Mouse (Mus musculus) intestine, embryonic 14.5 days (tissue): Measurements from ENCODE around the gene Mmp10. TPM values are rescaled to one million over a fixed set of nuclear protein-coding genes. Genes with fewer than 3 reads are reported as not detected.

Experiments
- ATAC-seq: fragments of 200-750 bp; cut with Nextera tagmentation; replicated peaks from 2 replicates; pipeline ENCODE4 v1.8.0; 2017; ENCODE audit warnings: low read depth, moderate number of reproducible peaks, moderate TSS enrichment, moderate library complexity; ENCODE audit not compliant: low FRiP score, low TSS enrichment
- DNase-seq: peaks from one replicate; pipeline ENCODE4 v3.0.0-alpha.2; 2018; ENCODE audit warnings: low spot score
- H3K27ac ChIP-seq: fragments of 300-500 bp; sonication (generic); 2 replicates; pipeline ENCODE4 v1.5.1; 2014; ENCODE audit warnings: low read depth, mild to moderate bottlenecking, control low read depth
- H3K27me3 ChIP-seq: fragments of 300-500 bp; sonication (generic); replicated peaks from 2 replicates; pipeline ENCODE4 v1.6.1; 2014; ENCODE audit warnings: low read length, control low read depth; ENCODE audit not compliant: control insufficient read depth, insufficient read depth
- H3K36me3 ChIP-seq: fragments of 300-500 bp; sonication (generic); 2 replicates; pipeline ENCODE4 v1.6.1; 2014; ENCODE audit warnings: low read length, control low read depth; ENCODE audit not compliant: control insufficient read depth, insufficient read depth
- H3K4me1 ChIP-seq: fragments of 300-500 bp; sonication (generic); replicated peaks from 2 replicates; pipeline ENCODE4 v1.6.1; 2014; ENCODE audit warnings: low read length, control low read depth, mixed read lengths; ENCODE audit not compliant: control insufficient read depth, insufficient read depth
- H3K4me2 ChIP-seq: fragments of 300-500 bp; sonication (generic); 2 replicates; pipeline ENCODE4 v1.6.1; 2014; ENCODE audit warnings: low read length
- H3K4me3 ChIP-seq: fragments of 300-500 bp; sonication (generic); 2 replicates; pipeline ENCODE4 v1.5.1; 2014; ENCODE audit warnings: low read depth, low read length, control low read depth, mixed read lengths
- H3K9ac ChIP-seq: fragments of 300-500 bp; sonication (generic); 2 replicates; pipeline ENCODE4 v1.6.1; 2014; ENCODE audit warnings: mild to moderate bottlenecking, low read length
- H3K9me3 ChIP-seq: fragments of 300-500 bp; sonication (generic); 2 replicates; pipeline ENCODE4 v1.6.1; 2016; ENCODE audit warnings: low read length, control low read depth; ENCODE audit not compliant: control insufficient read depth
- WGBS: fragments of 180-500 bp; shearing (Covaris S2); extraction: QIAGEN DNeasy Blood & Tissue Kit; methylation state at CpG from one replicate; pipeline ENCODE4 v1.1.7; 2014; 5-methylcytosine and 5-hydroxymethylcytosine counted together
- polyA plus RNA-seq: library from polyadenylated mRNA; unstranded; fragments of >200 nt; fragmentation: Nextera tagmentation; extraction: Ambion mirVana; gene quantifications from 2 replicates; pipeline ENCODE4 v1.2.1, GENCODE M21; 2014

Gene Mmp10
- polyA plus RNA-seq, 1 experiment from 2014 or later: 0.20 TPM

DNA sequence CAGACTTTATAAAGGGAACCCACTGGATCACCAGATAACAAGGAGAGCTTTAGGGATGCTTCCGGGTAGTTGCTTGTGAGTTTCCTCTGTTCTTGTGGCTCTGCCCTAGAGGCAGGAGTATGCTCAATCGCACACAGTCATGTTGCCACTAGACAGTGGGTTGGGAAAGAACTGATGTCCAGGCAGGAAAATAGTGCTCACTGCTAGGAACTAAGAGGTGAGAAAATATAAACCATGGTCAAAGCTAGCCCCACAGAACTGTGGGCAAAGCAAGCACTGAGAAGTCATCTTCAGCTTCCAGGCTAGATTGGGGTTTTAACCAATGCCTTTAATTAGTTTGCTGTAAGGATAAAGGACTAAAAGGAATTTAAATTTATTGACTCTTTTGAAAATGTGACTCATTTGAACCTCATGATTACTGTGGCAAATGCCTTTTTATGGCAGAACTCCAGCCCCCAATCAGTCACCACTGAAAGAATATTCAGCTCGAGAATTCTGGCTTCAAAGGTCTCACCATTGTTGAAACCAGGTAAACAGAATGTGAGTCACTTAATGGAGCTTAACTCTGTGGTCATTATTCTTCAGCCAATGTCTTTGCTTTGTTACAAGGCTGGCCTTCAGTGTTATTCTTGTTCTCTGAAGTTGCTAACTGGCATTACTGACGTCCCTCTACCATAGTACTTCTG is 24.2 kb downstream of the Mmp10 start:
- WGBS: 62% methylated on average over 4 of the region's 4 CpGs
- Histone ChIP-seq H3K27ac (no peak overlapping the region), H3K4me2 (no peak overlapping the region), H3K4me3 (no peak overlapping the region), H3K4me1 (no peaks in the 10 kb centered on the region), H3K36me3 (no peaks in the 10 kb centered on the region), H3K9ac (no peak overlapping the region), H3K9me3 (no peaks in the 10 kb centered on the region), H3K27me3 (no peaks in the 10 kb centered on the region)
- ATAC-seq (no peak), DNase-seq (no peak)

DNA sequence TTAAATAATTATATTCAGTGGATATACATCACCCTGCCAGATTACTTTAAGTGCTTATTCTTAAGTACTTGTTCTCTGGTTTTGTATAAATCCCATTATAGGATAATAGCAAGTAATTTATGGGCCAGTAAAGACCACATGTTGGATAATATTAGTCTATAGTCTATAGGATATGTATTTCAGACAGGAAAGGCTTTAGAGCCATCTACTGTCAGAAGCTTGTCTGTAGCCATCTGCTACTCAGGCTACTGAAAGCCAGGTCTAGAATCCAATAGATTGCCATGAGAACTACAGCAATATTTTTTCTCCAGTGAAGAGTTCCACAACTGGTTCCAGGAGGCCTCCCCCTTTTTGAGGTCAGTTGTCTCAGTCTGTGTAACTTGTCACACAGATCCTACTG is 40.6 kb downstream of the Mmp10 start:
- Histone ChIP-seq H3K4me3 (no peak overlapping the region), H3K9ac (no peak overlapping the region), H3K27me3 (no peaks in the 10 kb centered on the region), H3K4me2 (no peak overlapping the region), H3K4me1 (peaks cover 13% of the 10 kb centered on the region; the same call in 1 of the 2 replicates), H3K9me3 (no peaks in the 10 kb centered on the region), H3K27ac (no peak overlapping the region), H3K36me3 (no peaks in the 10 kb centered on the region)
- ATAC-seq (no peak), DNase-seq (no peak)

DNA sequence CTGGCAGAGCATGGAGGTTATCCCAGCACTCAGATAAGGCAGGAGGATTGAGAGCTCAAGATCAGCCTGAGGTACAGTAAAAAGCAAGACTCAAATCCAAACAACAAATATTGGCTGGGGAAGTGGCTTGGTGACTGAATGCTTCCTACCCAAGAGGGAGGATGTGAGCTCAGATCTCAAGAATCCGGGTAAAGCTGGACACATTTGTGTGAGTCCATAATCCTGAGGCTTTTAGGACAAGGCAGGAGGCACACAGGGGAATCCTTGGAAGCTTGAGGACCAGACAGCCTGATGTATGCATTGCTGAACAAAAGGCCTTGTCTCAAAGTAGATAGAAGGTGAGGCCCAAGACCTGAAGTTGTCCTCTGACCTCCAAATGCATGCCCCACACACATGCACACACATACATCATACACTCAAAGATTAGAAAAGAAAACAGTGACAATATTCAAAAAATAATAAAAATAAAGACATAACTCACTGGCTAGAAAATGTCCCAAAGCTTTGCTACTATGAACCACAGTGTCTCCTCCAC is 42.8 kb downstream of the Mmp10 start:
- no peak overlapping the region for H3K4me2 ChIP-seq
- ATAC-seq (no peak; the same call in 1 of the 2 replicates), DNase-seq (no peak)
- H3K36me3 ChIP-seq: no peaks in the 10 kb centered on the region
- peaks cover 13% of the 10 kb centered on the region; the same call in 1 of the 2 replicates for H3K4me1 ChIP-seq
- H3K27me3 ChIP-seq: no peaks in the 10 kb centered on the region
- WGBS: 39% methylated on average over 1 of the region's 1 CpGs
- H3K27ac ChIP-seq: peak overlapping the region; percentile 20; the same call in 1 of the 2 replicates
- H3K9me3 ChIP-seq: no peaks in the 10 kb centered on the region
- no peak overlapping the region for H3K4me3 ChIP-seq
- H3K9ac ChIP-seq: no peak overlapping the region

DNA sequence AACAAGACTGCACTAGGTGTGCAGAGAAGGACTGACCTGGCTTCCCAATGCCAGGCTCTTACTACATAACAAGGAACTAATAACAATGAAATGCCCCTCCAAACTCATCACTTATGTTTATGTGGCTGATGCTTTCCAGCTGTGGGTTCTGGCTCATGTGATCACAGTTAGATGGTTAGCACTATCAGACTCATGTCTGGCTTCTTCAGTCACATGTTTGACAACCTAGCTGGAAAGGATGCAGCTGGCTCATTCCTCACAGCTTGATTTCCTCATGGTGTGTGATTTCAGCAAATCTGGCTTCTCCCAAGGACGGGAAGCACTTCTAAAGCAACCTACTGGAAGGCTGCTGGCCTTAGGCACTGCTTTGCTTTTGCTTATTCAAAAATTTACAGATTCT is 43.3 kb downstream of the Mmp10 start:
- Histone ChIP-seq H3K4me3 (no peak overlapping the region), H3K36me3 (no peaks in the 10 kb centered on the region), H3K9ac (no peak overlapping the region), H3K27me3 (no peaks in the 10 kb centered on the region), H3K4me1 (peaks cover 13% of the 10 kb centered on the region; the same call in 1 of the 2 replicates), H3K4me2 (no peak overlapping the region), H3K27ac (peak overlapping the region; percentile 20; the same call in 1 of the 2 replicates), H3K9me3 (no peaks in the 10 kb centered on the region)
- peak; percentile 72; the same call in 1 of the 2 replicates for ATAC-seq
- WGBS: 23% methylated on average over 1 of the region's 1 CpGs
- peak; percentile 73 for DNase-seq

DNA sequence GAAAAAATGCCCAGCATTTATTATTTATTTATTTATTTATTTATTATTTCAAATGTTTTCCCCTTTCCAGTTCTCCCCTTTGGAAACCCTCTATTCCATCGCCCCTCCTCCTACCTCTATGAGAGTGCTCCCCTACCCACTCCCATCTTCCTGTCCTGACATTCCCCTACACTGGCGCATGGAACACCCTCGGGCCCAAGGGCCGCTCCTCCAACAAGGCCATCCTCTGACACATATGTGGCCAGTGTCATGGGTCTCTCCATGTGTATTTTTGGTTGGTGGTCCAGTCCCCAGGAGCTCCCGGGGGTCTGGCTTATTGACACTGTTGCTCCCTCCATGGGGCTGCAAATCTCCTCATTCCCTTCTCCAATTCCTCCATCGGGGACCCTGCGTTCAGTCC is 43.8 kb downstream of the Mmp10 start:
- no peaks in the 10 kb centered on the region for H3K36me3 ChIP-seq
- ATAC-seq (no peak), DNase-seq (no peak)
- peak overlapping the region; percentile 54; the same call in 1 of the 2 replicates for H3K27ac ChIP-seq
- no peak overlapping the region for H3K4me3 ChIP-seq
- 87% methylated on average over 7 of the region's 7 CpGs for WGBS
- no peak overlapping the region for H3K9ac ChIP-seq
- H3K4me1 ChIP-seq: peaks cover 13% of the 10 kb centered on the region; the same call in 1 of the 2 replicates
- no peaks in the 10 kb centered on the region for H3K27me3 ChIP-seq
- H3K4me2 ChIP-seq: no peak overlapping the region
- no peaks in the 10 kb centered on the region for H3K9me3 ChIP-seq

DNA sequence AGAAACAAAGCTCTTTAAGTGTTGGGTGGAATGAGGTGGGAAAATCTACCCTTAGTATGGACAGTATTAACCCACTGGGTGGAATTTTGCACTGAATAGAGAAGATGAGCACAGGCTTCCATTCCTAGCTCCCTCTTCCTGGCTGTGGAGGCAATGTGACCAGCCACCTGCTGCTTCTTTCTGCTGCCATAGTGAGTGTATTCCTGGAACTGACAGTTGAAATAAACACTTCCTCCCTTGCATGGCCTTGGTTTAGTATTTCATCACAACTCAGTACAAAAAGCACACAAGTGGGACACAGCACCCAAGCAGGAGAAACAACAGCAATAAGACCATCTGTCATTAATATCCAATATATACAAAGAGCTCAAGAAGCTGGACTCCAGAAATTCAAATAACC is 49.8 kb downstream of the Mmp10 start:
- Histone ChIP-seq H3K4me3 (no peak overlapping the region), H3K4me2 (no peak overlapping the region), H3K9ac (no peak overlapping the region), H3K27me3 (no peaks in the 10 kb centered on the region), H3K4me1 (no peaks in the 10 kb centered on the region), H3K9me3 (no peaks in the 10 kb centered on the region), H3K36me3 (no peaks in the 10 kb centered on the region), H3K27ac (no peak overlapping the region)
- no peak for ATAC-seq
- DNase-seq: no peak

DNA sequence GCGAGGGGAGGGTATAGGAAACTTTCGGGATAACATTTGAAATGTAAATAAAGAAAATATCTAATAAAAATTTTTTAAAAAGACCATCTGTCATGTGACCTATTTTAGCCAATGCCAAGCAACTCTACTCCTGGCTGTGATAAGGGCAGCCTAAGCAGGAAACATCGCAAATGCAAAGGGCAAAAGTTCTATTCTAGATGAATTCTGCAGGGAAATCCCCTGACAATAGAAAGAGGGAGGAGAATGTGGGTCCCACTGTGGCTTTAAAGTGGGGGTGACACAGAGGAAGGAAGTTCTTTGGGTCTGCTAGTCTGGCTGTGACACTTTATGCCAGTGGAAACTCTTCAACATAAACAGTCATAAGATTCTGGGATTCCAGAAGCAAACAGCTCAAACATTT is 51.4 kb downstream of the Mmp10 start:
- DNase-seq (no peak), ATAC-seq (no peak)
- H3K4me2 ChIP-seq: no peak overlapping the region
- WGBS: 83% methylated on average over 3 of the region's 3 CpGs
- H3K27ac ChIP-seq: no peak overlapping the region
- 0 out of 2 replicates have a peak, but pooled peaks cover under 1% of the 10 kb centered on the region for H3K4me1 ChIP-seq
- H3K9me3 ChIP-seq: no peaks in the 10 kb centered on the region
- H3K27me3 ChIP-seq: no peaks in the 10 kb centered on the region
- H3K36me3 ChIP-seq: no peaks in the 10 kb centered on the region
- H3K4me3 ChIP-seq: no peak overlapping the region
- H3K9ac ChIP-seq: no peak overlapping the region

DNA sequence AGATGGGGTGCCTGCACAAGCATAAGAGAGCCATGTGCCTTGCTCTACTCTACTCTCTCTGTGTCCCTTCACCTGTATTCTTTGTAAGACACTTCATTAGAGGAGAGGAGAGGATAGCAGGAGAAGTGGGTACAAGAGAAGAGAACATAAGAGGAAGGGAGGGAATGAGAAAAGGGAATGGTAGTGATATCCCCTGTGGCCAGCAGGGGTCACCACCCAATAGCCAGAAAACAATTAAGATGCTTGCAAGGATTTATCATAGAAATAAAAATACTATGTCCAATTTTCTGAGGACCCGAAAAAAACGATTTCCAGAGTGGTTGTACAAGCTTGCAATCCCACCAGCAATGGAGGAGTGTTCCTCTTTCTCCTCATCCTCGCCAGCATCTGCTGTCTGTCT is 52.2 kb downstream of the Mmp10 start:
- no peak overlapping the region for H3K27ac ChIP-seq

More for the DNA sequence above, 52.2 kb downstream of the Mmp10 start:
- WGBS: 45% methylated on average over 3 of the region's 3 CpGs
- no peaks in the 10 kb centered on the region for H3K27me3 ChIP-seq
- no peaks in the 10 kb centered on the region for H3K9me3 ChIP-seq
- no peaks in the 10 kb centered on the region for H3K36me3 ChIP-seq
- DNase-seq: no peak
- H3K4me2 ChIP-seq: no peak overlapping the region
- 0 out of 2 replicates have a peak, but pooled peaks cover 3% of the 10 kb centered on the region for H3K4me1 ChIP-seq
- H3K4me3 ChIP-seq: no peak overlapping the region
- no peak overlapping the region for H3K9ac ChIP-seq
- no peak for ATAC-seq
